Mouse (Mus musculus): ENCODE results near the gene Btrc.

GRCm38 (mm10) chr19:45560153-45560890 lies 196.8 kb downstream of the Btrc start, which contains the start of the genes Poll and Gm17018:
- TF ChIP-seq CTCF (IDR thresholded peaks at IDR 0.05; ENCODE audit: low read depth, low read length) (no peak), TAL1 (conservative IDR thresholded peaks at IDR 0.05; ENCODE audit: low read depth, low read length) (no peak), GATA1 (IDR thresholded peaks at IDR 0.05; ENCODE audit: borderline replicate concordance, low read length) (no peak)

All from G1E (cell line).